Mouse (Mus musculus): ENCODE measurements around the gene Gprin1.

DNA sequence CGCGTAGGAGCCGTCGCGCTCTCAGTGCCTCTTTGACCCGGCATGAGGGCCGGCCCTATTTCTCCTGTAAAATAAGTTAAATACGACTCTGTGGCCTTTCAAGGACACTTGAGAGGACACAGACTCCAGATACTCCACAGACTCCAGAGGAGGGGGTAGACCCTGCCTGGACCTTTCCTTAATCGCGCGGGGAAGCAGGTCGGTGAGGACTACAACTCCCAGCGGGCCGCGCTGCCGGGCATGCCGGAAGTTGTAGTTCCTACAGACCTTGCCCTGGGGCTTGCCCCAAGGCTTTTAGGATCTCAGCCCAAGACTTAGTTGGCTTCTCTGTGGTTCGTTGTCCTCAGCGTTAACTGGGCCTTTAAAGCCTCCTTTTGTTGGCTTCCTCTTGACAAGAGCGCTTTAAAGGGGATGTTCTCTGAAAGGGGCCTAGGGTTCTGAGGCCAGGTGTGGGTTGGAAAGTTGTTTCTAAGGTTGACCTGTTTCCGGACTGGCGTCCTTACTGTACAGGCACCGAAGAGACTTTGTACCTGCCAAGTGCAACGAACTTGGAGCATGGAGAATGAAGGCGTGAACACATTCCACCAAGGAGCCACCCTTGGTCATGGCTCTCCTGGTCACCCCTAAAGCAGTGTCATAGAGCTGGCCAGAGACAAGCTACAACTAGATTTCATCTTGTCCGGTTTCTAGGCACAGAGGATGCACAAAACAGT is 55.2 kb downstream of the Gprin1 start:
- TF ChIP-seq CTCF (IDR thresholded peaks at IDR 0.05; ENCODE audit: low read depth, low read length) (no peak), POLR2A (IDR thresholded peaks at IDR 0.05; ENCODE audit: borderline replicate concordance, low read depth, low read length) (no peak)

Data from bone marrow macrophage, adult 2 months (primary cell).